Mouse (Mus musculus) liver, embryonic 14.5 days (tissue): Measurements from ENCODE around the gene Wwc1. TPM values are rescaled to one million over a fixed set of nuclear protein-coding genes. Genes with fewer than 3 reads are reported as not detected.
"Not testable (repeated sequence)": the region's sequence is repeated elsewhere in the genome, so short reads cannot be mapped to it uniquely, and the experiment has no call there.

Experiments
- ATAC-seq: fragments of 200-750 bp; cut with Nextera tagmentation; 2 replicates; pipeline ENCODE4 v1.8.0; 2017; ENCODE audit warnings: moderate number of reproducible peaks, mild to moderate bottlenecking, moderate library complexity; ENCODE audit not compliant: insufficient read depth
- DNase-seq, 3 experiments: peaks; one replicate each; pipeline ENCODE4 v3.0.0-alpha.2; 2012 to 2013; ENCODE audit warnings: low read depth in 3 of 3, low spot score in 3 of 3
- H3K27ac ChIP-seq: fragments of 300-500 bp; sonication (generic); 2 replicates; pipeline ENCODE4 v1.5.1; 2014; ENCODE audit warnings: moderate library complexity, mild to moderate bottlenecking, control low read depth, inconsistent platforms
- H3K27me3 ChIP-seq: fragments of 300-500 bp; sonication (generic); 2 replicates; pipeline ENCODE4 v1.6.1; 2014; ENCODE audit warnings: mild to moderate bottlenecking, low read length, moderate library complexity; ENCODE audit not compliant: control insufficient read depth, insufficient read depth
- H3K36me3 ChIP-seq: fragments of 300-500 bp; sonication (generic); replicated peaks from 2 replicates; pipeline ENCODE4 v1.6.1; 2014; ENCODE audit warnings: low read depth; ENCODE audit not compliant: control insufficient read depth, insufficient read depth
- H3K4me1 ChIP-seq, 2 experiments: fragments of 200-500 bp in 1 of 2; fragments of 300-500 bp in 1 of 2; sonication (generic) in 1 of 2; replicated peaks; 2 replicates each; pipeline ENCODE4 v1.6.1; 2012 to 2014; ENCODE audit warnings: antibody characterized with exemption in 1 of 2, inconsistent platforms in 1 of 2, low read length in 1 of 2; ENCODE audit not compliant: control insufficient read depth in 2 of 2, insufficient read depth in 2 of 2
- H3K4me2 ChIP-seq: fragments of 300-500 bp; sonication (generic); 2 replicates; pipeline ENCODE4 v1.6.1; 2014; ENCODE audit warnings: low read depth, mild to moderate bottlenecking, control low read depth, moderate library complexity
- H3K4me3 ChIP-seq, 2 experiments: fragments of 200-500 bp in 1 of 2; fragments of 300-500 bp in 1 of 2; sonication (generic) in 1 of 2; 2 replicates each; pipeline ENCODE4 v1.5.1; 2012 to 2014; ENCODE audit warnings: low read depth in 2 of 2, low read length in 2 of 2, mild to moderate bottlenecking in 2 of 2, control low read depth in 1 of 2, inconsistent platforms in 1 of 2, moderate library complexity in 1 of 2; ENCODE audit not compliant: insufficient read depth in 1 of 2
- H3K9ac ChIP-seq: fragments of 300-500 bp; sonication (generic); replicated peaks from 2 replicates; pipeline ENCODE4 v1.6.1; 2014; ENCODE audit warnings: mild to moderate bottlenecking, control low read depth, moderate library complexity
- H3K9me3 ChIP-seq: fragments of 300-500 bp; sonication (generic); 2 replicates; pipeline ENCODE4 v1.6.1; 2016; ENCODE audit warnings: low read length, mixed read lengths; ENCODE audit not compliant: control insufficient read depth
- CTCF ChIP-seq: IDR thresholded peaks from 2 replicates; pipeline ENCODE4 v1.5.1; 2016; ENCODE audit warnings: antibody characterized with exemption, low read depth, control low read depth
- EP300 ChIP-seq: IDR thresholded peaks from 2 replicates; pipeline ENCODE4 v1.6.1; 2016; ENCODE audit warnings: antibody characterized with exemption, low read depth
- WGBS: fragments of 180-500 bp; shearing (Covaris S2); extraction: QIAGEN DNeasy Blood & Tissue Kit; methylation state at CpG from one replicate; pipeline ENCODE4 v1.1.7; 2014; ENCODE audit not compliant: insufficient replicate concordance; 5-methylcytosine and 5-hydroxymethylcytosine counted together
- polyA plus RNA-seq, 2 experiments: library from polyadenylated mRNA; depleted of rRNA in 1 of 2; stranded (reverse) in 1 of 2; unstranded in 1 of 2; fragments of >200 nt; fragmentation: Nextera tagmentation in 1 of 2; extraction: Ambion mirVana in 1 of 2; gene quantifications; 2 replicates each; pipeline versions ENCODE4 v1.2.1 to v1.2.3; 2012 to 2014

Gene Wwc1
- polyA plus RNA-seq, 2 experiments: 0.65 to 2.5 TPM

- Histone ChIP-seq H3K27me3 (peaks cover 44% of the 10 kb centered on the region), H3K27ac (no peak overlapping the region), H3K36me3 (no peaks in the 10 kb centered on the region), H3K9ac (no peak overlapping the region), H3K9me3 (no peaks in the 10 kb centered on the region), H3K4me3 (no peak overlapping the region), H3K4me2 (no peak overlapping the region), H3K4me1 (no peaks in the 10 kb centered on the region)
- no peak for TF ChIP-seq EP300
- TF ChIP-seq CTCF: no peak
- ATAC-seq (no peak), DNase-seq (no peak)
- WGBS: 6% methylated on average over 79 of the region's 86 CpGs
Measured at GRCm38 (mm10) chr11:35797751-35798494, 182.4 kb downstream of the Wwc1 start.

GRCm38 (mm10) chr11:35792800-35793199 lies 187.5 kb downstream of the Wwc1 start:
- not testable (repeated sequence) for H3K9ac ChIP-seq, H3K27ac ChIP-seq, H3K4me1 ChIP-seq, DNase-seq, H3K4me2 ChIP-seq, H3K9me3 ChIP-seq, ATAC-seq, H3K4me3 ChIP-seq, H3K36me3 ChIP-seq
- 40% methylated on average over 5 of the region's 5 CpGs for WGBS
- peaks cover 26% of the 10 kb centered on the region for H3K27me3 ChIP-seq

- 70% methylated on average over 2 of the region's 2 CpGs for WGBS
Measured at GRCm38 (mm10) chr11:35788443-35788842, 191.9 kb downstream of the Wwc1 start.

More at GRCm38 (mm10) chr11:35788443-35788842, 191.9 kb downstream of the Wwc1 start:
- DNase-seq (no peak), ATAC-seq (no peak)
- peaks cover 13% of the 10 kb centered on the region for H3K36me3 ChIP-seq
- no peaks in the 10 kb centered on the region for H3K27me3 ChIP-seq
- no peak overlapping the region for H3K9ac ChIP-seq
- no peak overlapping the region for H3K27ac ChIP-seq
- H3K4me1 ChIP-seq: no peaks in the 10 kb centered on the region
- no peaks in the 10 kb centered on the region for H3K9me3 ChIP-seq
- no peak for TF ChIP-seq CTCF
- no peak for TF ChIP-seq EP300
- H3K4me2 ChIP-seq: no peak overlapping the region
- no peak overlapping the region for H3K4me3 ChIP-seq

Other genes starting within 250 kb of the Wwc1 start
- gene Pank3, start 211.0 kb downstream of the Wwc1 start, polyA plus RNA-seq (2012; rRNA removed): 3.1 and 4.0 TPM in 2 replicates
- gene Pank3, start 211.0 kb downstream of the Wwc1 start, polyA plus RNA-seq (2014; fragmentation: Nextera tagmentation; extraction: Ambion mirVana): 4.4 and 5.8 TPM in 2 replicates
- 0.14 TPM in 1 of 2 replicates, not detected in the other for gene Fbll1, start 181.6 kb downstream of the Wwc1 start, polyA plus RNA-seq (2012; rRNA removed)
- not detected in 2 replicates for gene Fbll1, start 181.6 kb downstream of the Wwc1 start, polyA plus RNA-seq (2014; fragmentation: Nextera tagmentation; extraction: Ambion mirVana)
- gene Rars, start 146.0 kb downstream of the Wwc1 start, polyA plus RNA-seq (2012; rRNA removed): 22.4 and 35.4 TPM in 2 replicates
- gene Rars, start 146.0 kb downstream of the Wwc1 start, polyA plus RNA-seq (2014; fragmentation: Nextera tagmentation; extraction: Ambion mirVana): 54.5 and 54.8 TPM in 2 replicates